Mouse (Mus musculus) lung, postnatal 36 days (tissue): ENCODE measurements around the gene Fgd2.
"Not testable (repeated sequence)": the region's sequence is repeated elsewhere in the genome, so short reads cannot be mapped to it uniquely, and the experiment has no call there.

Experiments
- DNase-seq: peaks from one replicate; pipeline ENCODE4 v3.0.0; 2022; ENCODE audit warnings: mixed read lengths

Gene Fgd2

DNA sequence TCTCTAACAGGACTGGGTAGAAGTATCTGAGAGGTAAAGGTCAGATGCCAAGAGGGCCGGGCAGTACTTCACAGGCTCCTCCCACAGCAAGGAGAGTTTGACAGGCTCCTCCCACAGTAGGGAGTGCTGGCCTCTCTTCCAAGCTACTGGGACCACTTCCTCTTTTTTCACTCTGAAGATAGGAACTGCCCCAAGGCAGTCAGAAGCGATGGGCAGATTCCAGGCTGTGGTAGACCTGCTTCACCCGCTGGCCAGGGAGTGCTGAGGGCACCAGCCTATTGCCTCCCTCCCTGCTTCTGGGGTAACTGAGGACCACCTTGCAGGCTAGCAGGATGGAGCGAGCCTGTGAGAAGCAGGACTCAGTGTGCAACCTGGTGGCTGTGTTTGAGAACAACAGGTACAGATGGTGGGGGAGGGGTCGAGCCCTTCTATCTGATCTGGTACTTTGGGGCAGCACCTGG lies at the start of gene Fgd2:
TSS of gene Fgd2 (plus strand) at position 154 of the 461 bp plus-strand sequence.
- peak; percentile 80 for DNase-seq

DNA sequence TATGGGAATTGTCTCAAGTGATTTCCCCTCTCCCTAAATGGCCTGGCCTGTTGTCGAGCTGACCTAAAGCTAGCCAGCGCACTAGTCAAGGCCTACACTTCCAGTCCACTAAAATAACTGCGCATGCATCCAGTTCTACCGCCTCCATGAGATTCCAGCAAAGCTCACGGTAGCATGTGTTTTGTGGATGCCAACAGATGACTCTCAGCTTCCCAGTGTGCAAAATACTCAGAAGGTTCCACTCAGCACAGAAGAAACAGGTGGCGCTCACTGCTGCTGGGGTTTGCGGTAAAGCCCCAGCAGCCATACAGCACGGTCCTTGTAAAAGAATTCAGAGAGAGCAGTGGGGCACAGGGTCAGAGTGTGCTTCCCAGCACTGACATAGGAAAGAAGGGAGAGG lies 49.1 kb upstream of the Fgd2 start:
- no peak for DNase-seq

DNA sequence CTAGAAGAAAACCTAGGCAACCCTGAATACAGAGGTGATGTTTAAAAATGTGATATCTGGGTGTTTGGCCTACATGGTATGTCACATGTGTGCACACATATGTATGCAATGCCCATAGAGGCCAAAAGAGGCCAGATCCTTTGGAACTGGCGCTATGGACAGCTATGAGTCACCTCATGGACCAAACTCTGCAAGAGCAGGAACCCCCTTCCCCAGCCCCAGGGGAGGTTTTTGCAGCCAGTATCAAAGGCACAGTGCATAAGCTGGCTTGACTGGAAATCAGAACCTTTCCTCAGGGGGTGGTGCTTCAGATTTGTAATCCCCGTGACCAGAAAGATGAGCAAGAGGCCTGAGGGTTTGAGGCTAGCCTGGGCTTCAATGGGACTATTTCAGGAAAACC lies 48.6 kb upstream of the Fgd2 start:
- DNase-seq: no peak

DNA sequence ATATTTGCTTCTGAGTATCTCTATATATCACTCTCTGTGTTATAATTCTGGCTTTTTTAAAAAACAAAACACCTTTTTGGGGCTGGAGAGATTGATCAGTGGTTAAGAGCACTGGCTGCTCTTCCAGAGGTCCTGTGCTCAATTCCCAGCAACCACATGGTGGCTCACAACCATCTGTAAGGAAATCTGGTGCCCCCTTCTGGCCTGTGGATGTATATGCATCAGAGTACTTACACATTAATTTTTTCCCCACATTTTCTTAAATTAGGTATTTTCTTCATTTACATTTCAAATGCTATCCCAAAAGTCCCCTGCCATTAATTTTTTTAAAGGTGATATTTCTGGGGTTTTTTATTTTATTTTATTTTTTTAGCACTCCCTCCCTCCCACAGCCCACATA lies 47.4 kb upstream of the Fgd2 start:
- no peak for DNase-seq

DNA sequence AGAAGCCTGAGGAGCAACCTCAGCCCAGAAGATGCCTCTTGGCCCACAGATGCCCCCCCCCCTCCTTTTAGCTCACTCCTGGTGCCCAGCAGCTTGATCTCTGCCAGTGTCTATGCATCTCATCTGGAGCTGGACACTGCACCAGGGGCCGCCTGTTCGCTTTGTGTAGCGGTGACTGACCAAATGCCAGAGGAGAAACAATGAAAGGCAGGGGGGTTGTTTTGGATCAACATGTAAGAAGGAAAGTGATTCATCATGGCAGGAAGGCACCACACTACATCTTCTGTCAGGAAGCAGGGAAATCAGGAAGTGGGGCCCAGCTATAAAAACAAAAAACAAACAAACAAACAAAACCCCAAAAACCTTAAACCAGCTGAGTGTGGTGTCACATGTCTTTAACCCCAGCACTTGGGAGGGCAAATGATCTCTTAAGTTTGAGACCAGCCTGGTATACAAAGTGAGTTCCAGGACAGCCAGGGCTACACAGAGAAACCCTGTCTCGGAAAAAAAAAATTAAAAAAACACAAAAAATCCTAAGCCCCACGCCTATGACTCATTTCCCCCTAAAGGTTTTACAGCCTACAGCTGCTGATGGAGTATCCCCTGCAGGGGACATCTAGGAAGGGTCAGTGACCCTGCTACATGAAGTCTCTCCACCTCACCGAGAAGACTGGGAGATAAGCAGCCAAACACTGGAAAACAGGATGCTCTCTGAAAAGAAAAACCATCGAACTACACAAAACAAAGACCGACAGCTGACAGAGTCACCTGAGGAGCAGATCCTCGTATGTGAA lies 44.8 kb upstream of the Fgd2 start:
- no peak for DNase-seq

DNA sequence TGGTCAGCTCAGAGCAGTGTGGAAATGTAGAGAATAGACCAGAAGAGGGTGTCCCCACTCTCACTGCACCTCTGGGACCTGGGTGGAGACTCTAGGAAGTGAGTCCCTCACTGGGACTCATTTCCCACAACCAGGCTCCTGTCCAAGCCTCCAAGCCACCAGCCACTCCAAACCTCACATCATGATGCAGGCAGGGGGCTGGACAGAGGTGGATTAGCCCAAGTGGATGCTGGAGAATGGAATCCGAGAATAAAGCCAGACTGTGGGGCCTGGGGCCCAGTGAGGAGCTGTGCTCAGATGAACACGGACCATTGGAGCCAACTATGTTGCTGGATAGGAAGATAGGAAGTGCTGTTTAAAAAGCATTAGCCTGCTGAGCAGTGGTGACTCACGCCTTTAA lies 43.8 kb upstream of the Fgd2 start:
- DNase-seq: no peak

DNA sequence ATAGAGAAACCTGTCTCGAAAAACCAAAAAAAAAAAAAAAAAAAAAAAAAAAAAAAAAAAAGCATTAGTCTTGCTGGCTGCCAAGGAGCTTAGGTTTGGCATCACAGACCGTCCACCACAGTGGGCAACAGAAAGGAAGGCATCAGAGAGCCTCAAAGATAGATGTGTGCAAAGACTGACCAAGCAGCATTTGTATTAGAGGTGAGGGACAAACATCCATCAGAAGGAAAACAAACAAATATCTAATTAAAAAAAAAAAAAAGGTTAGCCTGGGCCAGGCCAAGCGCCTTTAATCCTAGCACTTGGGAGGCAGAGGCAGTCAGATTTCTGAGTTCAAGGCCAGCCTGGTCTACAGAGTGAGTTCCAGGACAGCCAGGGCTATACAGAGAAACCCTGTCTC lies 43.3 kb upstream of the Fgd2 start, which contains the start of gene Pi16:
TSS of gene Pi16 (plus strand) at position 301 of the 400 bp plus-strand sequence.
- DNase-seq: not testable (repeated sequence)

DNA sequence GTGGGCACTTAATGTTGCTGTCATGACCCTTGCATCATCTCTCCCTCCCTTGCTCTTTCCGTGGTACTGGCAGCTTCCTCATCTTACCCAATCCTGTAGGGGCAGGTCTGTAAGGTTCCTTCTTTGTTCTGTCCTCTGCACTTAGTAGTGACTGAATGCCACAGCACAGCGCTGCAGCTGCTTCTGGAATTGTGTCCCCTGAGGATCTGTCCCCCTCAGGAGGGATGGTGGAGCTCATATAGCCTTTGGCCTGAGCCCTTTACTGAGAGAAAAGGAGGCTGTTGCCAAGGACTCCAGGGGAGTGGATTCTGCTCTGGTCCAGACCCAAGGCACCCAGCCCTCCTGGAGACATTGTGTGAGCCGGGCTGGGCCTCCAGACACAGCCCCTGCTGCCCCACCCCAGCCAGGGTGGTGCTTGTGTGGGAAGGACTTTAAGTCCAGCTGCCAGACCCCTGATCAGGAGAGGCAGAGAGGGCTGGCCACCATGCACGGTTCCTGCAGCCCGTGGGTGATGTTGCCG lies 41.9 kb upstream of the Fgd2 start:
- no peak for DNase-seq

DNA sequence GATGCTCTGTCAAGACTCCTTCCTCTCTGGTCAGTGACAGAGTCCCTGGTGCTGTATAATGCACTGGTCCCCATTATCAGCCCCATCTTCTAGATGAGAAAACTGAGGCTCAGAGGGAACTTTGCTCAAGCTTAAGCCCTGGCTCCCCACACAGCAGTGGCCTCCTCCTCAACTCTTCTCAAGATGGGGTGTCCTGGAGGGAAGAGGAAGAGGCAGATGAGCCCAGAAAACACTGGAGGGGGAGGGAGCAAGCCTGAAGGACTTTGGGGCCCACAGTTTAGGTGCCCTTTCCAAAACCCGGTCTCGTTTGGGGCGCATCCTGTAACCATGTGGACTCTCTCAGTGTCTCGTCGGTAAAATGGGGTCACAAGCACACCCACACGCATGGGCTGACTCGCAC lies 41.2 kb upstream of the Fgd2 start:
- no peak for DNase-seq

DNA sequence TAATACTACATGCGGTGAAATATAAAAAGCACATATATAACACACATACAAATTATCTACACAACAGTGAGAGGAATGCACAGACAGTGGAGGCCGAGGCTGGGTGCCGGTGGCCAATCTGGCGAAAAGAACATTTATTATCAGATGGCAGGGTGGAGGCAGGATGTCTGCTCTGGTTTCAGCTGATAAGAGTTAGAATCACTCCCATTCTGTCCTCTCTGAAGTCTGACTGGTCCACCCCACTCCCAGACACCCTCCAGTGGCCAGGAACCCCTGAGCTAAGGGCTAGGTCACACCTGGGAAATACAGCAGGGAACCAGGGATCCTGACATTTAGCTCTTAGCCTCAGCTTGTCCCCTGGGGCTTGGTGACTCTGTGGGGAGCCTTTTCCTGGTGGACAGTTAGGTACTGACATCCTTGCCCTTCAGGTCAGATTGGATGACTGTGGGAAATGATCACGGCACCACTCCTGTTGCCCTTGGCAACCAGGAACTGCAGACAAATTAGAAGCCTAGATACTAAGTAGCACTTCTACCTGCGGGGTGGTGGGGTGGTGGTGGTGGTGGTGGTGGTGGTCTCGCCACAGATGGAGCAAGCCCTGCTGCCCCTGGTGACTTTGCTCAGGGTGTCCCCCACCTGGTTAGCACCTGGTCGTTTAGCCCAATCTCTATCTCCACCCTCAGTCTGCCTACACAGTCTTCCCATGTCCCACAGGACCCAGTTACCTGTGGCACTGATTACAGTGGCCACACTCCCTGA lies 40.7 kb upstream of the Fgd2 start:
- no peak for DNase-seq

DNA sequence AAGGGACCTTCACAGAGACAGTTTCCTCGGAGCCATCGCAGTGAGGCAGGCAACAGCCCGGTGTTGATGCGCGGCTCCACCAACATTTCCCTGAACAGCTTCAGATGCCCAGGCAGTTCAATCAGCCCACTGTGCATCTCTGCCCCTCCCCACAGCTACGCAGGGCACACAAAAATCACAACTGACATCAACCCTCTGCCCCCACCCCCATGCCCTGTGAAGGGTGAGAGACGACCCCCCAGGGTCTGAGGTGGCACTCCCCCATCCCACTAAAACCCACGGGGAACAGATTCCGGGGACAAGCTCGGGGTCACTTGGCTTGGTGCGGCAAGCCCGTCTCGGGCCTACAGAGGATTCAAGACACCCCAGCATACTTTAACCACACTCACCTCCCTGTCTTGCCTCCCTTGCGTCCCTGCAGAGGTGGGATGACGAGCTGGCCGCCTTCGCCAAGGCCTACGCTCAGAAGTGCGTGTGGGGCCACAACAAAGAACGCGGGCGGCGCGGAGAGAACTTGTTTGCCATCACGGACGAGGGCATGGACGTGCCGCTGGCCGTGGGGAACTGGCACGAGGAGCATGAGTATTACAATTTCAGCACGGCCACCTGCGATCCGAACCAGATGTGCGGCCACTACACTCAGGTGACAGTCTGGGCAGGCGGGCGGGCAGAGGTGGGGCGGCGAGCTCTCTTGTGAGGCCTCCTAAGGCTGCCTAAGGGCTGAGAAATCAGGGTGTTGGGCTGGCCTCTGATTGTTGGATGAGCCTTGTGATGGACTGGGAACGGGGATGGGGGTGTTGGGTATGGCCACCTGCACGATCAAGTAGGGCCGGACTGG lies 38.7 kb upstream of the Fgd2 start:
- DNase-seq: no peak

DNA sequence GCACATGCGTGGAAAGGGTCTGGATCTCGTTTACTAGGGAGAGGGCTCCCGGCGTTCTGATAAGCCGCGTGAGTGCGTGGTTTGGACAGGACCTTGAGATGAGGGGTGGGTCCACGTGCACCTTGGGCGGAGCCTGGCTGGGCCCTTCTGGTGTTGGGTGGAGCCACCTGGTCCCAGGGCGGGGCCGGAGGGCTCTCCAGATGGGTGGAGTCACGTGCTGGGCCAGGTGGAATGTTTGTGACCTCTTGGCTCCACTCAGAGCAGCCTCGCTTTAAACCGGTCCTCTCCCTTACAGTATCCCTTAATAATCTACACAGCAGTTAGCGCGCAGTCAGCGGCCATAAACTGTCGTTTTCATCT lies 38.1 kb upstream of the Fgd2 start:
- DNase-seq: peak; percentile 92

DNA sequence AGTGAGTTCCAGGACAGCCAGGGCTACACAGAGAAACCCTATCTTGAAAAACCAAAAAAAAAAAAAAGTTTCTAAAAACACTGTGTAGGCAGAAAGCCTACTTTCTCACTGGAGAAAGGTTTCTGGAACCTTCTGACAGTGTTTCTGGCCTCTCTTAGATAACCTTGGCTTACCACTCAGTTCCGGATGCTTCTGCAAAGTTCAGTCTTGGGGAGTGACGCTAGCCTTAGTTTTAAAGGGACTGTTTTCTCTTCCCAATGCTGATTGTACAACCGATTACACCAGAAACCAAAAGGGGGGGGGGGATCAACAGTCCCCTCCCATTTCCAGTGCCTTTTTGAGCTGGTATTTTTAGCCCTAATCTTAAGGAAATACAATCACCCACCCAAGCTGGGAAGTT lies 37.1 kb upstream of the Fgd2 start:
- no peak for DNase-seq

DNA sequence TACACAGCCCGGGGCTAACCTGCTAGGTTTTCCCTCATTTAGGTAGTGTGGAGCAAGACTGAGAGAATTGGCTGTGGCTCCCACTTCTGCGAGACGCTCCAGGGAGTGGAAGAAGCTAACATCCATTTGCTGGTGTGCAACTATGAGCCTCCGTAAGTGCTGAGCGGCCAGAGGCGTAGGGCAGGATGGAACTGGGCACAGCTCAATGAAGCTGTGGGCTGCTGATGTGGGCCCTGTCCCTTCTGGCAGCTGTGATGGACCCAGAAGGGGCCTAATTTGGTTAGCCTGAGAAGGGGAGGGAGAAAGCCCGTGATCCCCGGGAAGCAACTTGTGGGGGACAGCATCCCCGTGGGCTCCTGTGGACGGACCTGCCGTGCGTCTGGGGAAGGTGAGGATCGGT lies 34.9 kb upstream of the Fgd2 start:
- no peak for DNase-seq

DNA sequence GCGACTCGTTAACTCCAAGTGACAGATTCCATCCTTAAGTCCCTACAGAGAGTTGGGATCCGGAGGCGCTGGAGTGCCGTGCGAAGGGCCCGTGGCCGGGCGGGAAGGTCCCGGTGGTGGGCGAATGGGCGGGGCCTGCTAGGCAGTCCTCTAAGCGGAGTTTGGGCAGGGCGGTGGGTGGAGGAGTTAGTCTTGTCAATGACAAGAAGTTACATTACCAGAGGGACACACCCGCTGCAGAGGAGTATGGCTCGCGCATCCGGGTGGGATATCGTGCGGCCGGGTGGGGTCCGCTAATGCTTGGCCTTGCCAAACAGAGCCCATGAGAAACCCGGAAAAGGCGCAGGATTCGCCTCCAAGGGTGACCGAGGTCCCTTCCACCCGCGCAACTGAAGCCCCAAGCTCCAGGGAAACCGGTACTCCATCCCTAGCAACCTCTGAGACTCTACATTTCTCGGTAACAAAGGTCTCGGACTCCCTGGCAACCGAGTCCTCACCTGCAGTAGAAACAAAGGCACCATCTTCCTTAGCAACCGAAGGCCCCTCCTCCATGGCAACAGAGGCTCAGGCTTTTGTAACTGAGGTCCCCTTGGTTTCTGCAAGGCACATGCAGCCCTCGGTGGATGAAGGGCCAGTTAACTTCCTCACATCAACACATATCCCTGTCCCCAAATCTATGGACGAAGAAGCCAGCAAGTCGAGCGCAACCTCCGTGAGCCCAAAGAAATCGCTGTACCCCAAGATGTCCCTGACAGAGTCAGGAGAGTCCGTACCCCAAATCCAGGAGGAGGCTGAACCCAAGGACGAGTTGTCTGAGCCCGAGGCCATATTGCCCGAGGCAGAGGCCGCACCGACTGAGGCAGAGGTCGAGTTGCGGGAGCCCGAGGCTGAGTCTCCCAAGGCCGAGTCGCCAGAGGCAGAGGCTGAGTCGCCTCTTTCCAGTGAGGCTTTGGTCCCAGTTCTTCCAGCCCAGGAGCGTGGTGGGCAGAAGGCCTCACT lies 33.9 kb upstream of the Fgd2 start:
- DNase-seq: no peak

DNA sequence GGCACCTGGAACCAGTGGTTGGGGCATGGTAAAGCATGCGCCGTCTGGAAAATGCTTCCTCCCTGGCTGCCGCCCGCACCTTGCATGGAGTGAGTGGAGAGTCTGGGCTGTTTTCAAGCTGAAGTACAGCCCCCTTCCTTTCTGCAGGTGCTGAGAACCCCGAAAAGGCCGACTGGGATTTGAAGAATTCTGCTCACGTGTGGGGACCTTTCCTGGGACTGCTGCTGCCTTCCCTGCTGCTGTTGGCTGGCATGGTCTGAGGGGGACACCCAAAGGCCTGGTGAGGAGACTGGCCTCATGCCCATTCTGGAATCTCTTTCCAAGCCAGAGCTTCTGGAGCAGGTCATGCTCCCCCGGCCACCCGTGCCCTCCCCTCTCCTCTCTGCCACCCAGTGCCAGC lies 33.0 kb upstream of the Fgd2 start:
- no peak for DNase-seq

DNA sequence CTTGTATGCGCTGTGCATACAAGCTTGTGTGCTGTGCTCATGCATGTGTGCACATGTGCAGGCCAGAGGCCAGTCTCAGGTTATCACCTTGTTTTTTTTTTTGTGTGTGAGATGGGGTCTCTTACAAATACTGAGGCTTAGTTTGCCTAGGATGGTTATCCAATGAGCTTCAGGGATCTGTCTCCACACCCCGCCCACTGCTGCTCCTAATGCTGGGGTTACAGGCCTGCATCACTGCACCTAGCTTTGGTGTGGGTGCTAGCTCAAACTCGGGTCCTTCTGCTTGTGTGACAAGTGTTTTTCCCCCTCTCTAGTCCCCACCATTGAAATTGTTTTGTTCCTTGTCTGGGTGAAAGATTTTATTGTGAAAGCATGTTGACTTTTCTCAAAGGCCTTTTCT lies 30.5 kb upstream of the Fgd2 start:
- DNase-seq: no peak

DNA sequence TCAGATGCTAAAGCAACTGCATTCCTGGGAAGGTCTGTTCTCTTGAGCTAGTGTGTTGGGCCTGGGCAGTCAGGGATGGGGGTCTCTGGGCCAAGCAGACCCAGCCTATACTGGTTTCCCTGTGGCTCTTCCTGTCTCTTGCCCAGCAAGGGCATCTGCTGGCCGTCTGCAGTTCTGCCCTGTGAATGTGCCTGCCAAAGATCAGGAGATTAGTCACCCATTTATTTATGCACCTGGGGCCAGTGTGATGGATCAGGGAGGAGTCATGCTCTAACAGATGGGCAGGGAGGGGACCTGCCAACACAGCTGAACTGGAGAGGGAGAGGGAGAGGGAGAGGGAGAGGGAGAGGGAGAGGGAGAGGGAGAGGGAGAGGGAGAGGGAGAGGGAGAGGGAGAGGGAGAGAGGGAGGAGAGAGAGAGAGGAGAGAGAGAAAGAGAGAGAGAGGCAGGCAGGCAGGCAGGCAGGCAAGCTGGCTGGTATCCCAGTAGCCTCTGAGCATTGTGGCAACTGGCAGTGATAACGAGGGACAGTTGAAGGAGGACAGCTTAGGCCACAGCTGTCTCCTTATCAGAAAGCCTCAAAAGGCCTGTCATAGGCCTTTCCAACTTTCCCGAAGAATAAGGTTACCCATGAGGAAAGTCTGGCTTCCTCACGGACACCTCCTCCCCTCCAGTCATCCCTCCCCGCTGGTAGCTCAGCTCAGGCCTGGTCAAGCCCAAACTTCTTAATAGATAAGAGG lies 29.9 kb upstream of the Fgd2 start:
- DNase-seq: no peak

DNA sequence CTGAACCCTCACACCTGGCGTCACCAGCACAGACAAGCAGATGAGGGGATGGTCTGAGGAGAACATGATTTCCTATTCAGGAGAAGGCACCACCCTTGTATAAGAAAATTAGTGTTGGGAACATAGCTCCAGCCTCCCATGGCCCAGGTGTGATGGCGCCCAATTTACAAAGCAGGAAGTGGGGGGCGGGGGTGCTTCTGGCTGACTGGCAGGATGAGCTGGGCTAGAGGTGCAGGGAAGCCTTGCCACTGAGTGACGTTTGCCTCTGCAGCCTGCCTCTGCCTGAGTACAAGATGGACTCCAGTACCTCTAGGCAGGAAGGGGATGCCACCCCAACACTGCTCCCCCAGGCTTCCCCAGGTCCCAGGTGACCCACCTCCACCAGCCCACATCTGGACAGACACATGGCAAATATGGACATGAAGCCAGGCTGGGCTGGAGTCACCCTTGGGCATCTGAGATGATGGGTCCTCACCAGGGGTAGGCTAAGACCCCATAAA lies 28.5 kb upstream of the Fgd2 start:
- DNase-seq: no peak

DNA sequence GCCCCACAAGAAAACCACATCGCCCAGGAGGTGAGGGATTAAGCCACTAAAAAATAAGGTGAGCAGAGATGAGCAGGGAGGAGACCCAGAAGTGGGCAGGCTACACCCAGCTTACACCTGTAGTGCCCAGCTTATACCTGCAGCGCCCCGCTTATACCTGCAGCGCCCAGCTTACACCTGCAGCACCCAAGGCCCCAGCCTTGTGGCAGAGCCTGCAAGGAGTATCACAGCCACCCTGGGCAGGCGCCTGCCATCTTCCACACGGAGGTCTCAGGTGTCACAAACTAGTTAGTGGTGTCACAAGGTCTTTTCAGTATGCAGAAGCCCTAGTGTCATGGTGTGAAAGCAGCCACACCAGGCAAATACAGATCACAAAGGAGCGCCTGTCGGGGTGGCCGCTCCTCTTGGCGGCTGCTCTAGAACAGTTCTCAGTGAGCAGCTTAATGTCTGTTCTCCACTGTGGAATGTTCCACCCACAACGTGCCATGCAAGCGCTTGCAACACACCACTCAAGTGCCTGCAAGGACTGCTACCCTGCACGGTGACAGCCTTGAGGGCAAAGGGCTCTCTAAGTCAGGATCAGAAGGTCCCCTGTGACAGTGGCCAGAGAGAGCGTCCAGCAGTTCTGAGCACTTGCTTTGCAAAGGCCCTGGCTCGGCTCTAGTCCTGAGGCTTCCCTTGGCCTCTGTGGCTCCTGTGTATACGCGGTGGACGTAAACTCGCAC lies 24.3 kb upstream of the Fgd2 start:
- DNase-seq: peak; percentile 78
